Mouse (Mus musculus) intestine, embryonic 16.5 days (tissue): Measurements from ENCODE around the gene Tbx5. TPM values are rescaled to one million over a fixed set of nuclear protein-coding genes. Genes with fewer than 3 reads are reported as not detected.
A peak's percentile ranks its signal among the peaks of the same experiment; 100 is the strongest.

Experiments used
- ATAC-seq: fragments of 200-750 bp; cut with Nextera tagmentation; 2 replicates; pipeline ENCODE4 v1.8.0; 2017; ENCODE audit warnings: moderate TSS enrichment, moderate library complexity
- H3K27ac ChIP-seq: fragments of 300-500 bp; sonication (generic); 2 replicates; pipeline ENCODE4 v1.5.1; 2014; ENCODE audit warnings: mild to moderate bottlenecking, low read length
- H3K27me3 ChIP-seq: fragments of 300-500 bp; sonication (generic); replicated peaks from 2 replicates; pipeline ENCODE4 v1.6.1; 2014; ENCODE audit warnings: low read length, control low read depth, mixed read lengths; ENCODE audit not compliant: control insufficient read depth, insufficient read depth
- H3K36me3 ChIP-seq: fragments of 300-500 bp; sonication (generic); 2 replicates; pipeline ENCODE4 v1.6.1; 2014; ENCODE audit warnings: low read length, control low read depth; ENCODE audit not compliant: control insufficient read depth, insufficient read depth
- H3K4me1 ChIP-seq: fragments of 300-500 bp; sonication (generic); 2 replicates; pipeline ENCODE4 v1.6.1; 2014; ENCODE audit warnings: low read length, control low read depth, mixed read lengths; ENCODE audit not compliant: control insufficient read depth, insufficient read depth
- H3K4me2 ChIP-seq: fragments of 300-500 bp; sonication (generic); 2 replicates; pipeline ENCODE4 v1.6.1; 2014; ENCODE audit warnings: low read depth, low read length, control low read depth
- H3K4me3 ChIP-seq: fragments of 300-500 bp; sonication (generic); 2 replicates; pipeline ENCODE4 v1.5.1; 2014; ENCODE audit warnings: mild to moderate bottlenecking, low read length
- H3K9ac ChIP-seq: fragments of 300-500 bp; sonication (generic); 2 replicates; pipeline ENCODE4 v1.6.1; 2014; ENCODE audit warnings: low read depth, low read length
- H3K9me3 ChIP-seq: fragments of 300-500 bp; sonication (generic); 2 replicates; pipeline ENCODE4 v1.6.1; 2016; ENCODE audit warnings: low read length, control low read depth; ENCODE audit not compliant: control insufficient read depth
- WGBS: fragments of 180-500 bp; shearing (Covaris S2); extraction: QIAGEN DNeasy Blood & Tissue Kit; methylation state at CpG from one replicate; pipeline ENCODE4 v1.1.7; 2014; 5-methylcytosine and 5-hydroxymethylcytosine counted together
- polyA plus RNA-seq: library from polyadenylated mRNA; unstranded; fragments of >200 nt; fragmentation: Nextera tagmentation; extraction: Ambion mirVana; gene quantifications from 2 replicates; pipeline ENCODE4 v1.2.1, GENCODE M21; 2015

The Tbx5 gene
- polyA plus RNA-seq, 1 experiment from 2014 or later, result not detected

- Histone ChIP-seq H3K9me3 (no peaks in the 10 kb centered on the region), H3K4me3 (no peak overlapping the region), H3K27me3 (0 out of 2 replicates have a peak, but pooled peaks cover 5% of the 10 kb centered on the region), H3K9ac (no peak overlapping the region), H3K4me1 (no peaks in the 10 kb centered on the region), H3K4me2 (no peak overlapping the region), H3K27ac (no peak overlapping the region), H3K36me3 (no peaks in the 10 kb centered on the region)
- WGBS, result 64% methylated on average over 5 of the region's 5 CpGs
- ATAC-seq, result no peak
Measured at GRCm38 (mm10) chr5:119861301-119861700, 28.8 kb downstream of the Tbx5 start.

- H3K4me1 ChIP-seq, result no peaks in the 10 kb centered on the region
- H3K4me2 ChIP-seq, result no peak overlapping the region
- WGBS, result 89% methylated on average over 5 of the region's 5 CpGs
- H3K9ac ChIP-seq, result no peak overlapping the region
- peaks cover 4% of the 10 kb centered on the region for H3K27me3 ChIP-seq
- no peak overlapping the region for H3K27ac ChIP-seq
- no peak for ATAC-seq
- no peaks in the 10 kb centered on the region for H3K9me3 ChIP-seq
- no peak overlapping the region for H3K4me3 ChIP-seq
- H3K36me3 ChIP-seq, result no peaks in the 10 kb centered on the region
Measured at GRCm38 (mm10) chr5:119862431-119862830, 30.0 kb downstream of the Tbx5 start.

DNA sequence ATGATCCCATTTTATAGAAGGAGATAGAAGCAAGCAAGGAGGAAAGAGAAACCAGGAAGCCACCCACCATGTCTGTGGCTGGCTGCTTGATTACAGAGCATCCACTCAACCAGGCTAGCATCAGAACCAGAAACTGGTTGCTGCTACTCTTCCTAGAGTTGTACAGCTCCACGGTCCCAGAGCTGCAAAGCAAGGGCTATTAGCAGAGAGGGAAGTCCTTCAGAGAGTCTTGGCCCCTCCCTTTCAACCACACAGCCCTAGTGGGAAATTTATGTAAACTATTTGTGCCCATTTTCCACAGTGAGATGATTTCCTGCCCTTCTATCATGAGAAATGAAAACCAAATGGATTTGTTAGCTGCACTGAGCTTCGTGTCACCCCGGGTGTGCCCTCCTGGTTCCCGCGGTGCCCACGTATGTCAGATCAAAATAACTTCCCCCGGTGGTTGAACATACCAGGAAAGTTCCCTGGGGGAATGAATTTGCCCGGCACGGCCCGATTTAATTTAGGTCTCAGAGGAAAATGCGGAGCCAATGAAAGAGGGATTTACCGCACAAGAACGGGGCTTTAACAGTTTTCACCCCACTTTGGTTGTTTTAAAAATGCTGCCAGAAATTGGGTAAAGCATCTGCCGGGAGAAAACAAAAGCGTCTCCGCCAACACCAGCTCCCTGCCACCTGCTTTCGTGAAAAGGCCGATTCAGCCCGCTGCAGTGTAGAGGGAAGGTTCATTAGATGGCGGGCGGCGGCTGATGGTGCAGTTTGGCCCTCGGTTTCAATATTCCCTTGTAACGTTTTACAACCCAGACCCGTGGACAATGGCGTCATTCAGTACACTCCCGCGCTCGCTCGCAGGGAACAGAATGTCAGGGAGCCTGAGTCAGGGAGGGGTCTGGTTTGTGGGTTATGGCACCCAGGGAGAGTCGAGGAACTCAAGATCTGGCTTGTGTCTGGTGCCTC is 34.1 kb downstream of the Tbx5 start:
- Histone ChIP-seq H3K4me3 (peak overlapping the region; percentile 10), H3K36me3 (no peaks in the 10 kb centered on the region), H3K27ac (no peak overlapping the region), H3K27me3 (peaks cover 8% of the 10 kb centered on the region), H3K4me2 (peak overlapping the region; percentile 26), H3K4me1 (no peaks in the 10 kb centered on the region), H3K9me3 (no peaks in the 10 kb centered on the region), H3K9ac (no peak overlapping the region)
- WGBS, result 17% methylated on average over 31 of the region's 31 CpGs
- no peak for ATAC-seq

DNA sequence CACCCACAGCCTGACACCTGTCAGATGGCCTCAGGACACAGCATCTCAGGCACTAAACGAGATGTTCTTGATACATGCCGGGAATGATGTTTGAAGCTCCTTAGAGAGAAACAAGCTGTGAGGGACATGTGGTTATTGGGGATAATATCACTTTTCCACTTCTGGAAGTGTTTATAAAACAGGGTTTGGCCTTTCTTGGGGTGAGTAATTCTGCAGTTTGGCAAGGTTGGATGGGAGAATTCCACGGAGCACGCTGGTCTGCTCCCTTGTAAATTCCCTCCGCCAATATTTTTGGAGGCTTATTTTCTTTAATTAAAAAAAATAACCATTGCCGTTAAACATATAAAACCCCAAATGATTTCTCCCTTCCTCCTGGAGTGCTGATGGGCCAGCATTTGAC is 35.5 kb downstream of the Tbx5 start:
- no peaks in the 10 kb centered on the region for H3K36me3 ChIP-seq
- peaks cover 8% of the 10 kb centered on the region for H3K27me3 ChIP-seq
- H3K4me2 ChIP-seq, result no peak overlapping the region
- no peaks in the 10 kb centered on the region for H3K9me3 ChIP-seq
- no peaks in the 10 kb centered on the region for H3K4me1 ChIP-seq
- no peak overlapping the region for H3K4me3 ChIP-seq
- no peak overlapping the region for H3K9ac ChIP-seq
- no peak for ATAC-seq
- 85% methylated on average over 6 of the region's 6 CpGs for WGBS
- no peak overlapping the region for H3K27ac ChIP-seq

DNA sequence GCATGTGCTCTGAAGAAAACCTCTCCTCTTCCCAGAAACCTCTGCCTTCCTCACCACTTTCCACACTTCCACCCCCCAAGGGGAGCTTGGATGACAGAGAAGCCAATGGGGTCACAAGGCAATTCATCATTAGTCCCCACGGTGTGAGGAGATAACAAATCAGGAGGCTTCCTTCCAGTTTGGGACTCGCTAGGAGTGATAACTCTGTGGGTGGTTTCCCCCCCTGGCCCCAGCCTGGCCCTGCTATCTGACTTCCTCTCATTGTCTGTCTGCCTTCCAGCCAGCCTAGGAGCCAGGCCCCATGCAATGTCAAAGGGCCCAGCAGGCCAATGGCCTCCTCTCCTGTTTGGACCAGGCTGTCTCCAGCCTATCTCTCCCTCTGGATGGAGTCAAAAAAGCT is 43.0 kb downstream of the Tbx5 start:
- H3K4me3 ChIP-seq, result no peak overlapping the region
- no peaks in the 10 kb centered on the region for H3K9me3 ChIP-seq
- no peaks in the 10 kb centered on the region for H3K27me3 ChIP-seq
- H3K9ac ChIP-seq, result no peak overlapping the region
- ATAC-seq, result no peak
- no peak overlapping the region for H3K27ac ChIP-seq
- no peaks in the 10 kb centered on the region for H3K4me1 ChIP-seq
- 15% methylated on average over 2 of the region's 2 CpGs for whole genome bisulfite sequencing
- no peak overlapping the region for H3K4me2 ChIP-seq
- H3K36me3 ChIP-seq, result no peaks in the 10 kb centered on the region

GRCm38 (mm10) chr5:119877185-119877584 is 44.7 kb downstream of the Tbx5 start:
- ATAC-seq, result no peak

GRCm38 (mm10) chr5:119885595-119885994 is 53.1 kb downstream of the Tbx5 start:
- Histone ChIP-seq H3K9me3 (no peaks in the 10 kb centered on the region), H3K4me1 (no peaks in the 10 kb centered on the region), H3K4me3 (no peak overlapping the region), H3K36me3 (no peaks in the 10 kb centered on the region), H3K27me3 (no peaks in the 10 kb centered on the region), H3K27ac (no peak overlapping the region), H3K9ac (no peak overlapping the region), H3K4me2 (no peak overlapping the region)
- WGBS, result 82% methylated on average over 6 of the region's 8 CpGs
- no peak for ATAC-seq

More at GRCm38 (mm10) chr5:119877185-119877584, 44.7 kb downstream of the Tbx5 start:
- Histone ChIP-seq H3K4me3 (no peak overlapping the region), H3K27ac (no peak overlapping the region), H3K4me1 (no peaks in the 10 kb centered on the region), H3K9ac (no peak overlapping the region), H3K9me3 (no peaks in the 10 kb centered on the region), H3K4me2 (no peak overlapping the region), H3K36me3 (no peaks in the 10 kb centered on the region), H3K27me3 (no peaks in the 10 kb centered on the region)
- 53% methylated on average over 6 of the region's 6 CpGs for WGBS

DNA sequence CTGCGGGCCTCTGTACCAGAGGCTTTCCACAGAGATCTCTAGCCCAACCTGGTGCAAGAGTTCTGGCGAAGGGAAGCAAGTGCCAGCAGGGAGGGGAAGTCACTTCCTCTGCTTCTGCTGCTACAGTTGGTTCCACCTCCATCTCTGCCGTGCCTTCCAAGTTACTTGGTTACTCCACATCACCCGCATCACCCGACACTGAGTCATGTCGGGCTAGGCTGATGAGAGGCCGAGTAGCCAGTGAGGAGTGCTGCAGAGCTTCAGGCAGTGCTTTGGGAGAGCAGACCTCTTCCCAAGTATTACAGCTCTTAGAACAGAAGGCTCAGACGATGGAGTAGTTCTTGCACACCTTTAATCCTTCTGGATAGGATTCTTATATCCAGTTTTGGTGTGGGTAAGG is 54.9 kb downstream of the Tbx5 start:
- no peaks in the 10 kb centered on the region for H3K27me3 ChIP-seq
- no peaks in the 10 kb centered on the region for H3K9me3 ChIP-seq
- H3K4me1 ChIP-seq, result no peaks in the 10 kb centered on the region
- H3K27ac ChIP-seq, result no peak overlapping the region
- H3K36me3 ChIP-seq, result no peaks in the 10 kb centered on the region
- ATAC-seq, result no peak
- no peak overlapping the region for H3K9ac ChIP-seq
- no peak overlapping the region for H3K4me3 ChIP-seq
- 85% methylated on average over 8 of the region's 8 CpGs for WGBS
- no peak overlapping the region for H3K4me2 ChIP-seq

GRCm38 (mm10) chr5:119891960-119892359 is 59.5 kb downstream of the Tbx5 start:
- H3K4me2 ChIP-seq, result no peak overlapping the region
- H3K4me3 ChIP-seq, result no peak overlapping the region
- H3K36me3 ChIP-seq, result no peaks in the 10 kb centered on the region
- no peaks in the 10 kb centered on the region for H3K27me3 ChIP-seq
- WGBS, result 57% methylated on average over 5 of the region's 5 CpGs
- no peaks in the 10 kb centered on the region for H3K9me3 ChIP-seq
- ATAC-seq, result no peak
- H3K4me1 ChIP-seq, result no peaks in the 10 kb centered on the region
- no peak overlapping the region for H3K9ac ChIP-seq
- H3K27ac ChIP-seq, result no peak overlapping the region
